Mouse (Mus musculus) heart, adult 2 months (tissue): Measurements from ENCODE around the gene Man2b2.

Source experiments
- CTCF ChIP-seq: fragments of 200-600 bp; IDR thresholded peaks from 2 replicates; pipeline ENCODE4 v1.8.1; 2022; ENCODE audit warnings: antibody characterized with exemption, mild to moderate bottlenecking, moderate library complexity
- POLR2A ChIP-seq: fragments of 200-500 bp; IDR thresholded peaks from 2 replicates; pipeline ENCODE4 v1.6.1; 2011; ENCODE audit warnings: mild to moderate bottlenecking, low read depth, low read length, control low read depth; ENCODE audit not compliant: insufficient read depth

DNA sequence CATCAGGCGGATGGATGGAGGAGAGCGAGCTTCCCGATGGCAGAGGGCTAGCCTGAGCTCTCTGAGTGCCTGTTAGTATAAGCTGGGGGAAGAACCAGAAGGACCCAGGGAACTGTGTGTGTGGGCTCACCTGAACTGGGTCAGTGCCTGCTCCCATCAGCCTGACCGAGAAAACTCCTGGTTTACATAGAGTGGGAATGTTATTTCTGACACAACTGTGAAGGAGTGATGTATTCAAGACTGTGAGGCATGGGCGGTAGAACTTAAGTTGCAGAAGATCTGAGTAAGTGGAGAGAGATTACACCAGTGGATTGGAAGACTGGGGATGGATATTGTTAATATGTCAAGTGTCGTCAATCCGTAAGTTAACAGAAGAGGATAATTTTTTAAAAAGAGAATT, 26.1 kb upstream of the Man2b2 start:
- no peak for TF ChIP-seq CTCF
- no peak for TF ChIP-seq POLR2A
